Mouse (Mus musculus) heart, adult 2 months (tissue): ENCODE measurements around the gene Slc2a5.

ENCODE experiments used
- CTCF ChIP-seq: fragments of 200-600 bp; IDR thresholded peaks from 2 replicates; pipeline ENCODE4 v1.8.1; 2022; ENCODE audit warnings: antibody characterized with exemption, mild to moderate bottlenecking, moderate library complexity
- EP300 ChIP-seq: fragments of 200-500 bp; IDR thresholded peaks from 2 replicates; pipeline ENCODE4 v1.6.1; 2011; ENCODE audit warnings: low read depth, low read length, control low read depth; ENCODE audit not compliant: insufficient read depth

DNA sequence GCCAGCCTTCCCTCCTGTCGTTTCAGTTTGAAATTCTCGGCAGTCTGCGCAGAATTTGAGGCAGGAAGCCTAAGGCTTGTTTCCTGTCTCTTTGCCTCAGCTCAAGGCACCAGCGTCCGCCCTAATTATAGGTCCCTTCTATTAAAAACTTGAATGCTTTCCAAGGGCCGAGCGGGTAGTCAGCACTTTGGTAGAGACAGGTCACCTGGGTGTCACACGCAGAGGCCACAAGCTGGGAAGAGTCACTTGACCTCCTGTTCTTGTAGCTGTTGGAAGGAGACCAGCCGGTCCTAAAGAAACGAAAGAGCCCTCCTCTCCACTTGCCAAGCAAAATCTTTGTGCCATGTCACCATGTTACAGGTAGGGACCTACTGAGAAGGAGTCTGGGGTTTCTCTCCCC lies 30.0 kb upstream of the Slc2a5 start:
- TF ChIP-seq EP300 (peak; percentile 63; the same call in 1 of the 2 replicates), CTCF (no peak)
